Mouse (Mus musculus) ovary, adult 10 weeks (tissue): ENCODE results near the gene Olfr25. TPM values are rescaled to one million over a fixed set of nuclear protein-coding genes. Genes with fewer than 3 reads are reported as not detected.

Source experiments
- polyA plus RNA-seq: library from polyadenylated mRNA; stranded (reverse); fragments of 350-450 nt; fragmentation: Illumina TruSeq; extraction: RNeasy Lipid Tissue Mini Kit (QIAGEN cat#74804); gene quantifications from one replicate; pipeline ENCODE4 v1.2.3, GENCODE M21; 2014

The Olfr25 gene
- polyA plus RNA-seq: not detected

GRCm38 (mm10) chr9:38328760-38329159 lies at the start of gene Olfr25:
TSS of gene Olfr25 (plus strand) at chr9:38329060.

GRCm38 (mm10) chr9:38290807-38291206 lies 38.1 kb upstream of the Olfr25 start, which contains the start of gene Olfr896-ps1:
TSS of gene Olfr896-ps1 (plus strand) at chr9:38291107.

GRCm38 (mm10) chr9:38348111-38348510 lies 19.3 kb downstream of the Olfr25 start, which contains the start of gene Olfr898:
TSS of gene Olfr898 (plus strand) at chr9:38348411.

GRCm38 (mm10) chr9:38366596-38366995 lies 37.7 kb downstream of the Olfr25 start, which contains the start of gene Olfr250:
TSS of gene Olfr250 (plus strand) at chr9:38366896.

GRCm38 (mm10) chr9:38376786-38377185 lies 47.9 kb downstream of the Olfr25 start, which contains the start of gene Olfr251:
TSS of gene Olfr251 (plus strand) at chr9:38377086.

Other genes with a start within 250 kb of the Olfr25 start
- gene Olfr887, start 245.0 kb upstream of the Olfr25 start, polyA plus RNA-seq: not detected
- gene Olfr888, start 220.9 kb upstream of the Olfr25 start, polyA plus RNA-seq: not detected
- not detected for gene Olfr889, start 213.9 kb upstream of the Olfr25 start, polyA plus RNA-seq
- gene Olfr890, start 186.5 kb upstream of the Olfr25 start, polyA plus RNA-seq: not detected
- not detected for gene Olfr891, start 148.2 kb upstream of the Olfr25 start, polyA plus RNA-seq
- not detected for gene Olfr893, start 120.7 kb upstream of the Olfr25 start, polyA plus RNA-seq
- gene Olfr894, start 111.0 kb upstream of the Olfr25 start, polyA plus RNA-seq: not detected
- gene Olfr143, start 76.3 kb upstream of the Olfr25 start, polyA plus RNA-seq: not detected
- gene Olfr895, start 61.2 kb upstream of the Olfr25 start, polyA plus RNA-seq: not detected
- not detected for gene Olfr896-ps1, start 38.0 kb upstream of the Olfr25 start, polyA plus RNA-seq
- not detected for gene Olfr898, start 19.4 kb downstream of the Olfr25 start, polyA plus RNA-seq
- not detected for gene Olfr250, start 37.8 kb downstream of the Olfr25 start, polyA plus RNA-seq
- gene Olfr251, start 48.0 kb downstream of the Olfr25 start, polyA plus RNA-seq: not detected
- not detected for gene Olfr147, start 72.6 kb downstream of the Olfr25 start, polyA plus RNA-seq
- gene Olfr901, start 100.4 kb downstream of the Olfr25 start, polyA plus RNA-seq: not detected
- gene Olfr902, start 118.6 kb downstream of the Olfr25 start, polyA plus RNA-seq: not detected
- not detected for gene Olfr904, start 134.1 kb downstream of the Olfr25 start, polyA plus RNA-seq
- not detected for gene Olfr905, start 142.0 kb downstream of the Olfr25 start, polyA plus RNA-seq
- not detected for gene Olfr906, start 158.0 kb downstream of the Olfr25 start, polyA plus RNA-seq
- gene Olfr907, start 166.7 kb downstream of the Olfr25 start, polyA plus RNA-seq: not detected
- gene Olfr911-ps1, start 192.5 kb downstream of the Olfr25 start, polyA plus RNA-seq: not detected
- gene Olfr910, start 208.8 kb downstream of the Olfr25 start, polyA plus RNA-seq: not detected